In the genomic region with DNA sequence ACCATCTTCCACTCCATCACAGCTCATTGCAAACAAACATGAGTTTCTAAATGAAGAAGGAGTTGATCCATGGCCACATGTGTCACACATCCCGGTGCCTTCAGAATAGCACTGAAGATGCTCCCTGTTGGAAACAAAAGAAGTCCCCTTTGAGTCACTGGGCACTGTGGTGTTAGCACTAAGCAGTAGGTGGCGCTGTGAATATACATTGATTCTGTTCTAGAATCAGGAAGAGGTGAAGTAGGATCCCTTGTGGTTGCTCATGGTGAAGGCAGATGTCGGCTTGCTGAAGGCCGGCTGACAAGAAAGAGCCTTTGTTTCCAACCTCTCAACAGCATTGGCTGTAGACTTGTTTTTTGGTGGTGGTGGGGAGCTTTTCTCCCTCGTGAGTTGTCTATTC, we compare ENCODE assay signal across 8 mouse cellular contexts.
A peak's percentile ranks its signal among the peaks of the same experiment; 100 is the strongest.
DNase-seq lines count a peak whose midpoint lies in the region; ATAC-seq and TF ChIP-seq lines count a peak whose summit lies in the region.

No protein-coding gene starts in this region.

- no peak overlapping the region for H3K4me2 ChIP-seq in lung, embryonic 16.5 days (ENCODE audit: low read depth, low read length)

- intact Hi-C loops in gastrocnemius, postnatal 36 days (cut with DNase I) = loop anchor here (10.0 kb wide), 1 partner anchor 283 kb away; no protein-coding TSS in a partner anchor

- no peak for TF ChIP-seq POLR2A in thymus, adult 2 months (IDR thresholded peaks at IDR 0.05; ENCODE audit: control insufficient read depth, extremely low read depth, insufficient read depth, low read length, poor library complexity)

- WGBS in thymus, adult 2 months = 32% methylated on average over 5 of the region's 5 CpGs
- WGBS in lung, embryonic 16.5 days = 28% methylated on average over 5 of the region's 5 CpGs

- TF ChIP-seq CTCF in thymus, adult 2 months (IDR thresholded peaks at IDR 0.05; ENCODE audit: borderline replicate concordance, control insufficient read depth, extremely low read depth, insufficient read depth, low read length, poor library complexity) = no peak

- H3K9ac ChIP-seq in lung, embryonic 16.5 days (ENCODE audit: low read length) = no peak overlapping the region

- DNase-seq in gastrocnemius, adult 18-20 months (ENCODE audit: low spot score) = peak; percentile 2
- no peak for DNase-seq in gastrocnemius, postnatal 36 days
- peak; percentile 18 for DNase-seq in thymus, postnatal 14 days
- DNase-seq in thymus, adult 2 months = no peak
- peak; percentile 53 to 67 for DNase-seq in kidney, postnatal 25 days
- peak; percentile 27 for DNase-seq in yolk sac, embryonic 10.5 days (ENCODE audit: low spot score)

- no peak overlapping the region for H3K4me3 ChIP-seq in thymus, adult 2 months (ENCODE audit: control insufficient read depth, insufficient read depth, low read length)
- no peak overlapping the region for H3K4me3 ChIP-seq in lung, embryonic 16.5 days (ENCODE audit: low read length)

- H3K27me3 ChIP-seq in thymus, adult 2 months (ENCODE audit: control insufficient read depth, insufficient read depth, low read length) = no peaks in the 10 kb centered on the region
- H3K27me3 ChIP-seq in lung, embryonic 16.5 days (ENCODE audit: control insufficient read depth, insufficient read depth, low read depth, low read length) = no peaks in the 10 kb centered on the region

- ATAC-seq in common myeloid progenitor, adult 5-6 weeks (replicated peaks; ENCODE audit: low read depth, poor library complexity, severe bottlenecking) = peak; percentile 99
- peak; percentile 55; the same call in 1 of the 2 replicates for ATAC-seq in lung, embryonic 16.5 days (ENCODE audit: low read depth)

- H3K27ac ChIP-seq in thymus, adult 2 months (ENCODE audit: control insufficient read depth, insufficient read depth, low read length) = no peak overlapping the region
- H3K27ac ChIP-seq in lung, embryonic 16.5 days (ENCODE audit: low read length) = peak overlapping the region; percentile 84

- no peaks in the 10 kb centered on the region for H3K9me3 ChIP-seq in lung, embryonic 16.5 days (ENCODE audit: control insufficient read depth, low read length)

- no peaks in the 10 kb centered on the region for H3K4me1 ChIP-seq in thymus, adult 2 months (replicated peaks; ENCODE audit: control insufficient read depth, insufficient read depth, low read length)
- 0 out of 2 replicates have a peak, but pooled peaks cover 2% of the 10 kb centered on the region for H3K4me1 ChIP-seq in lung, embryonic 16.5 days (replicated peaks; ENCODE audit: control insufficient read depth, insufficient read depth, low read length)

- H3K36me3 ChIP-seq in thymus, adult 2 months (ENCODE audit: control insufficient read depth, insufficient read depth, low read length) = no peaks in the 10 kb centered on the region
- H3K36me3 ChIP-seq in lung, embryonic 16.5 days (ENCODE audit: control insufficient read depth, insufficient read depth, low read length) = no peaks in the 10 kb centered on the region

Comparison
In these comparisons a context has a peak if more than half of its experiments do, and no peak if none do; other contexts are left out.
1. DNase-seq: peak in gastrocnemius, adult 18-20 months (single experiment), thymus, postnatal 14 days (single experiment), kidney, postnatal 25 days (2 of 2) and yolk sac, embryonic 10.5 days (single experiment); none in gastrocnemius, postnatal 36 days (0 of 2) and thymus, adult 2 months (single experiment).